Mouse (Mus musculus): Measurements from ENCODE around the gene Olfr93.
"Not testable (repeated sequence)": the region's sequence is repeated elsewhere in the genome, so short reads cannot be mapped to it uniquely, and the experiment has no call there.

Olfr93 gene

GRCm38 (mm10) chr17:37161394-37161793, at the start of gene Olfr93:
Gene Olfr93 (minus strand): TSS chr17:37161494.
- DNase-seq = no peak

- no peak for DNase-seq
These were observed 42.6 kb upstream of the Olfr93 start for GRCm38 (mm10) chr17:37203917-37204236.

- peak; percentile 65 to 77 for DNase-seq
These were observed 42.1 kb upstream of the Olfr93 start for GRCm38 (mm10) chr17:37203206-37203916.

GRCm38 (mm10) chr17:37200894-37201293, 39.6 kb upstream of the Olfr93 start, which contains the start of gene Olfr94:
Gene Olfr94 (minus strand): TSS chr17:37200994.
- no peak for DNase-seq

- no peak for DNase-seq
These were observed 35.8 kb upstream of the Olfr93 start for GRCm38 (mm10) chr17:37196845-37197724.

GRCm38 (mm10) chr17:37194782-37195181, 33.5 kb upstream of the Olfr93 start:
- DNase-seq = no peak

GRCm38 (mm10) chr17:37193656-37194055, 32.4 kb upstream of the Olfr93 start, which contains the start of gene Ubd:
Gene Ubd (plus strand): TSS chr17:37193892.
- no peak for DNase-seq

DNA sequence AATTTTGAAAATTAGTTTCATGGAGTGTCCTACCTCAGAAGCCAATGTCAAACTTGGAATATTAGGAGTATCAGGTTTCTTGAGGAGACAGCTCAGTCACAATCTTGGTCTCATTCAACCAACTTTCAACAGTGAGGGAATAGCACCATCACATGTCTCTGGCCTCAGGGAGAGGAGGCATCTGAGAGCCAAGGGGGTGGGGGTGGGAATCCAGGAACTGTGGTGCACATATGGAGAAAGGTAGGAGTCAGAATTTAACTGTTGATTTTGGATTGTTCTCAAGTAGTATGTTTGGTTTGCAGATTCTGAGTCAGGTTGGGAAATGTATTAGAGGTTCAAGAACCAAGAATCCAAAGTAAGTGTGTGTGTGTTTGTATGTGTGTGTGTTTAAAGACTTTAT, 31.7 kb upstream of the Olfr93 start:
- no peak for DNase-seq

GRCm38 (mm10) chr17:37190711-37191110, 29.4 kb upstream of the Olfr93 start:
- DNase-seq = peak; percentile 15 to 26

DNA sequence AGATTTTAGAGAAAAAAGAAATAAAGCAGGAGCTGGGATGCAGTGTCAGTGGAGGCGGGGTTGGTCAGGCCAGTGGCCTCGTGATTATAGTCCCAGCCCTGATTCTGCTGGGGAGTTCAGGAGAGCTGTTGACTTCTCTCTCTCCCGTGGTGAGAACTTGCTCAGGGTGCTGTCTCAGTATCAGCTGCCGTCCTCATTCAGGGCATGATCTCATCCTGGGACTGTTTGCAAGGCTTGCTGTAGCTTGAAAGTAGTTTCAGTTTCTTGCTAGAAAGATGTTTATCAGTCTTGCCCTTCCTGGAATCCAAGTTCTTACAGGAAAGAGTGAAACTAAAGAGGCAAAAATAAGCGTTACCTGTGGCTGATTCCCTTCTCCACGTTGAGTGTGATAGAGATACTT, 24.2 kb upstream of the Olfr93 start:
- DNase-seq = no peak

DNA sequence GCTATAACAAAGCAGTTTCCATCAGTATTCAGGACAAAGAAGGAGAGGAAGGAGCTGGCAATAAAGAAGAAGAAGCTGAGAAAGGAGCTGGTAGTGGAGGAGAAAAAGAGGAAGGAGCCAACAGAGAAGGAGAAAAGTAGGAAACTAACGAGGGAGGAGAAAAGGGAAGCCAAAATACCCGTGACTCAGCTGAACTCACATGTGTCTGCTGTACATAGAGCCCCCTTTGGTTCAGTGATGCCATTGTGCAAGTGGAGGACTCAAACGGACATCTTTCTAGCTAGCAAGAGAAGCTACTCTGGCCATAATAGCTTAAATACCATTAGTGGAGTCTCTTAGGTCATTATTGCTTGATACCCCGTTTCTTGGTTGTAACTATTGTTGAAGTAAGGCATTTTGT, 29.9 kb downstream of the Olfr93 start:
- DNase-seq = not testable (repeated sequence)

GRCm38 (mm10) chr17:37119988-37120387, 41.3 kb downstream of the Olfr93 start, which contains the start of gene Olfr92:
Gene Olfr92 (minus strand): TSS chr17:37120088.
- no peak for DNase-seq

DNA sequence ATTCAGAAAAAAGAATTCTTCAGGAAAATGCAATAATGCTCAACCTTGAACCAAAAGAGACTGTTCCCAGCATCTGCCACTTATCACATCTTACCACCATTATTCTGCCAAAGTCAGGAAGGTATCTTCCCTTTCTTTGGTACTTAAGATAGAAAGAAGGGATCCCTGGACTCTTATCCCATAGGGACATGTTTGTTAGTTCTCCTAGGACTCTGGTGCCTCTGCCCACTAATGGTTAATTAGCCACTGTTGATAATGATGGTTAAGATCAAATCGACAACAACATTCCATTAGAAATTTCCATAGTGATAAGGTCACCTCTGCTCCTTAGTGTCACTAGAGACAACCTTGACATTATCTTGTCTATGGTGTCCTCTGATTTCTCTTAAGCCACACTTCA, 63.1 kb downstream of the Olfr93 start, which contains the start of gene Olfr91:
Gene Olfr91 (minus strand): TSS at position 101 of the 400 bp plus-strand sequence.
- no peak for DNase-seq

GRCm38 (mm10) chr17:37093289-37093688, 68.0 kb downstream of the Olfr93 start:
- DNase-seq = no peak

DNA sequence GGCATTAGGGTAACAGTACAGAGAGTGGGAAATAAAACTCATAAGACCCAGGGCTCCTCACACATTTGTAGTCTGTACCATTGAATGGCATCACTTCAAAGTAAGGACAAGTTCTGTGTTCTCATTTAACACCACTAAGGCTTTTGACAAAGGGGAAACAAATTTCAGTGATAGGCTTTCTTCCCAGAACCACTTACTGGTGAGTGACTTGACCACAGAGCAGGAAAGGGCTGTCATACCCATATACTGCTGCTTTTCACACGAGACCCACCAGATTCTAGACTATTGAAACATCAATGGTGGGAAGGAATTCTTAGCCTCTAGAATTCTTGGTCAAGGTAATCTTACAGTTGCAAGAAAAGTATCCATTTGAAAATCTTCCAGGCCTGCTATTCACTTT, 69.1 kb downstream of the Olfr93 start:
- no peak for DNase-seq

Data from cerebellum, adult 18-20 months (tissue).